Mouse (Mus musculus): ENCODE results near the gene Spindoc. TPM values are rescaled to one million over a fixed set of nuclear protein-coding genes. Genes with fewer than 3 reads are reported as not detected.
"Not testable (repeated sequence)": the region's sequence is repeated elsewhere in the genome, so short reads cannot be mapped to it uniquely, and the experiment has no call there.

The Spindoc gene
- polyA plus RNA-seq, 1 experiment from 2014 or later: 22.6 TPM

DNA sequence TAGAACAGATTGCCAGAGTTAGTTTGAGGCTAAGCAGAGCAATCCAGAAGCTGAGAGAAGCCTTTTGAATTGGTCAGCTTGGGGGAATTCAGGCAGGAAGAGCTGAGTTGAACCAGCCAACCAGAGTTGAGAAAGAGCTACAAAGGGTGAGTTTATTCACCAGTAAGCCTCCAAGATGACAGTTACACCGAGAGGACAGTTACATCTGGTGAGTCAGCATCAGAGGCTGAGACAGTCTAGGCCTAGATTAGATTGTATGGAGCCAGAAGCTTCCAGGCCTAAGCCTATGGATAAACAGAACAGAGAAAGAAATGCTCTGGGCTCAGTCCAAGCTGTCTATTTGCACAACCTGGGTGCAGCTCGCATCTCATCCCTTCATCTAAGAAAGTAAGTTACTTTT is 5.2 kb downstream of the Spindoc start:
- Histone ChIP-seq H3K4me1 (ENCODE audit: control insufficient read depth, insufficient read depth, low read length) (peaks cover 13% of the 10 kb centered on the region), H3K36me3 (ENCODE audit: control insufficient read depth, insufficient read depth, low read length) (peaks cover 24% of the 10 kb centered on the region), H3K27me3 (ENCODE audit: control insufficient read depth, insufficient read depth, low read length) (no peaks in the 10 kb centered on the region), H3K9ac (replicated peaks; ENCODE audit: low read depth, low read length) (no peak overlapping the region), H3K4me3 (ENCODE audit: low read depth, low read length) (no peak overlapping the region), H3K4me2 (ENCODE audit: low read depth, low read length) (no peak overlapping the region), H3K9me3 (ENCODE audit: control insufficient read depth, low read length) (no peaks in the 10 kb centered on the region), H3K27ac (ENCODE audit: low read depth, low read length) (no peak overlapping the region)
- ATAC-seq (ENCODE audit: low read depth): no peak
- 80% methylated on average over 2 of the region's 2 CpGs for WGBS

DNA sequence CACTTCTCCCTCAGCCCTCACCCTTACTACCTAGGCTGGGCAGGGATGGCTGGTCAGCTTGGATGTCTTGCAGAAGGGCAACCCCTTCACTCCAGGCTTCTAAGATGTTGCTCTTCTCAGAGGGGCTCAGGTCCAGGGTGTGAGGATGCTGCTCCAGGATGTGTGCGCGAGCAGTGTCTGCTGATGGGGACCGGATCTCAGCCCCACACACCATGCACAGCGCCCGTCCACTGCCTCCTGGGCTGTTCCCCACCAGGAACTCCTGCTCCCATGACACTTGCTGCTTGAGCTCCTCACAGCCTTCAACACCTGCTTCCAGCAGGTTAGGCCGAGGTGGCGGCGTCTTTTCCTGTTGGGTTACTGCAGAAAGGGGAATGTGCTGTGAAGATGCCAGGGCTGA is 8.3 kb downstream of the Spindoc start:
- Histone ChIP-seq H3K4me1 (ENCODE audit: control insufficient read depth, insufficient read depth, low read length) (no peaks in the 10 kb centered on the region), H3K9ac (replicated peaks; ENCODE audit: low read depth, low read length) (no peak overlapping the region), H3K9me3 (ENCODE audit: control insufficient read depth, low read length) (no peaks in the 10 kb centered on the region), H3K4me3 (ENCODE audit: low read depth, low read length) (no peak overlapping the region), H3K36me3 (ENCODE audit: control insufficient read depth, insufficient read depth, low read length) (peaks cover 45% of the 10 kb centered on the region), H3K27me3 (ENCODE audit: control insufficient read depth, insufficient read depth, low read length) (no peaks in the 10 kb centered on the region), H3K4me2 (ENCODE audit: low read depth, low read length) (no peak overlapping the region), H3K27ac (ENCODE audit: low read depth, low read length) (no peak overlapping the region)
- WGBS: 97% methylated on average over 8 of the region's 8 CpGs
- no peak for ATAC-seq (ENCODE audit: low read depth)

DNA sequence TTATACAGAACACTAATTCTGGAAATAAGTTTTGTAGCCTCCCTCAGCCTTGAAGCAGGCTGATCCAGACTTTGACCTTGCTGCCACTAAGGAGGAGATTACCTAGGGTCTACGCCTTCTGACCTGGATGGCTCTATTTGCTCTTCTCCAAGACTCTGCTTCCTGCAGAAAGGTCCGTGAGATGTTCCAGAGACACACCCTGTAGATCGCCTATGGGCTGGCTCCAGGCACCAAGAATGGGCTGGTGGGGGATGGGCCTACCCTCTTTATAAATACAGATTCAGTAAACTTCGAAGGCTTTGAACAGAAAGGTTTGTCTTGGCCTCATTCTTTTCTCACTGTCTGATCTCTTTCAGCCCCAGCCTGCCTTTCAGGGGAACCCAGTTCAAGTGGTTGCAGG is 13.3 kb downstream of the Spindoc start:
- not testable (repeated sequence) for H3K4me2 ChIP-seq (ENCODE audit: low read depth, low read length); H3K4me1 ChIP-seq (ENCODE audit: control insufficient read depth, insufficient read depth, low read length); H3K4me3 ChIP-seq (ENCODE audit: low read depth, low read length); H3K9ac ChIP-seq (replicated peaks; ENCODE audit: low read depth, low read length); ATAC-seq (ENCODE audit: low read depth); H3K27ac ChIP-seq (ENCODE audit: low read depth, low read length); H3K27me3 ChIP-seq (ENCODE audit: control insufficient read depth, insufficient read depth, low read length); H3K9me3 ChIP-seq (ENCODE audit: control insufficient read depth, low read length)
- WGBS: 89% methylated on average over 4 of the region's 4 CpGs
- H3K36me3 ChIP-seq (ENCODE audit: control insufficient read depth, insufficient read depth, low read length): peaks cover 48% of the 10 kb centered on the region

- Histone ChIP-seq H3K9me3 (ENCODE audit: control insufficient read depth, low read length) (no peaks in the 10 kb centered on the region), H3K4me3 (ENCODE audit: low read depth, low read length) (no peak overlapping the region), H3K36me3 (ENCODE audit: control insufficient read depth, insufficient read depth, low read length) (peaks cover 18% of the 10 kb centered on the region), H3K4me2 (ENCODE audit: low read depth, low read length) (no peak overlapping the region), H3K27ac (ENCODE audit: low read depth, low read length) (no peak overlapping the region), H3K9ac (replicated peaks; ENCODE audit: low read depth, low read length) (no peak overlapping the region), H3K4me1 (ENCODE audit: control insufficient read depth, insufficient read depth, low read length) (no peaks in the 10 kb centered on the region), H3K27me3 (ENCODE audit: control insufficient read depth, insufficient read depth, low read length) (no peaks in the 10 kb centered on the region)
- no peak for ATAC-seq (ENCODE audit: low read depth)
- 48% methylated on average over 6 of the region's 6 CpGs for WGBS
These were observed 29.2 kb downstream of the Spindoc start for GRCm38 (mm10) chr19:7353636-7354035.

- no peaks in the 10 kb centered on the region for H3K27me3 ChIP-seq (ENCODE audit: control insufficient read depth, insufficient read depth, low read length)
- H3K4me1 ChIP-seq (ENCODE audit: control insufficient read depth, insufficient read depth, low read length): no peaks in the 10 kb centered on the region
- no peak for ATAC-seq (ENCODE audit: low read depth)
- H3K4me3 ChIP-seq (ENCODE audit: low read depth, low read length): no peak overlapping the region
- H3K27ac ChIP-seq (ENCODE audit: low read depth, low read length): no peak overlapping the region
- no peak overlapping the region for H3K9ac ChIP-seq (replicated peaks; ENCODE audit: low read depth, low read length)
- H3K4me2 ChIP-seq (ENCODE audit: low read depth, low read length): no peak overlapping the region
- peaks cover 11% of the 10 kb centered on the region for H3K36me3 ChIP-seq (ENCODE audit: control insufficient read depth, insufficient read depth, low read length)
- no peaks in the 10 kb centered on the region for H3K9me3 ChIP-seq (ENCODE audit: control insufficient read depth, low read length)
- WGBS: 71% methylated on average over 11 of the region's 11 CpGs
These were observed 29.8 kb downstream of the Spindoc start for GRCm38 (mm10) chr19:7352809-7353495.

- Histone ChIP-seq H3K4me3 (ENCODE audit: low read depth, low read length) (no peak overlapping the region), H3K4me1 (ENCODE audit: control insufficient read depth, insufficient read depth, low read length) (no peaks in the 10 kb centered on the region), H3K4me2 (ENCODE audit: low read depth, low read length) (no peak overlapping the region), H3K27me3 (ENCODE audit: control insufficient read depth, insufficient read depth, low read length) (no peaks in the 10 kb centered on the region), H3K27ac (ENCODE audit: low read depth, low read length) (no peak overlapping the region), H3K36me3 (ENCODE audit: control insufficient read depth, insufficient read depth, low read length) (no peaks in the 10 kb centered on the region), H3K9me3 (ENCODE audit: control insufficient read depth, low read length) (no peaks in the 10 kb centered on the region), H3K9ac (replicated peaks; ENCODE audit: low read depth, low read length) (no peak overlapping the region)
- WGBS: 56% methylated on average over 1 of the region's 1 CpGs
- ATAC-seq (ENCODE audit: low read depth): no peak
These were observed 32.8 kb downstream of the Spindoc start for GRCm38 (mm10) chr19:7349993-7350392.

GRCm38 (mm10) chr19:7345235-7345755 is 37.5 kb downstream of the Spindoc start:
- H3K4me2 ChIP-seq (ENCODE audit: low read depth, low read length): no peak overlapping the region
- H3K4me3 ChIP-seq (ENCODE audit: low read depth, low read length): no peak overlapping the region
- no peaks in the 10 kb centered on the region for H3K27me3 ChIP-seq (ENCODE audit: control insufficient read depth, insufficient read depth, low read length)
- H3K9ac ChIP-seq (replicated peaks; ENCODE audit: low read depth, low read length): no peak overlapping the region
- H3K36me3 ChIP-seq (ENCODE audit: control insufficient read depth, insufficient read depth, low read length): no peaks in the 10 kb centered on the region
- WGBS: 19% methylated on average over 4 of the region's 4 CpGs
- H3K4me1 ChIP-seq (ENCODE audit: control insufficient read depth, insufficient read depth, low read length): peaks cover 2% of the 10 kb centered on the region
- no peak overlapping the region for H3K27ac ChIP-seq (ENCODE audit: low read depth, low read length)
- no peaks in the 10 kb centered on the region for H3K9me3 ChIP-seq (ENCODE audit: control insufficient read depth, low read length)
- no peak for ATAC-seq (ENCODE audit: low read depth)

- Histone ChIP-seq H3K4me3 (ENCODE audit: low read depth, low read length) (no peak overlapping the region), H3K4me2 (ENCODE audit: low read depth, low read length) (no peak overlapping the region), H3K27me3 (ENCODE audit: control insufficient read depth, insufficient read depth, low read length) (no peaks in the 10 kb centered on the region), H3K36me3 (ENCODE audit: control insufficient read depth, insufficient read depth, low read length) (no peaks in the 10 kb centered on the region), H3K4me1 (ENCODE audit: control insufficient read depth, insufficient read depth, low read length) (peaks cover 24% of the 10 kb centered on the region), H3K9ac (replicated peaks; ENCODE audit: low read depth, low read length) (0 out of 2 replicates have a peak overlapping the region, but pooled peaks have one; percentile 28), H3K27ac (ENCODE audit: low read depth, low read length) (no peak overlapping the region), H3K9me3 (ENCODE audit: control insufficient read depth, low read length) (no peaks in the 10 kb centered on the region)
- ATAC-seq (ENCODE audit: low read depth): no peak
- 78% methylated on average over 2 of the region's 2 CpGs for WGBS
These were observed 40.1 kb downstream of the Spindoc start for GRCm38 (mm10) chr19:7342646-7343045.

DNA sequence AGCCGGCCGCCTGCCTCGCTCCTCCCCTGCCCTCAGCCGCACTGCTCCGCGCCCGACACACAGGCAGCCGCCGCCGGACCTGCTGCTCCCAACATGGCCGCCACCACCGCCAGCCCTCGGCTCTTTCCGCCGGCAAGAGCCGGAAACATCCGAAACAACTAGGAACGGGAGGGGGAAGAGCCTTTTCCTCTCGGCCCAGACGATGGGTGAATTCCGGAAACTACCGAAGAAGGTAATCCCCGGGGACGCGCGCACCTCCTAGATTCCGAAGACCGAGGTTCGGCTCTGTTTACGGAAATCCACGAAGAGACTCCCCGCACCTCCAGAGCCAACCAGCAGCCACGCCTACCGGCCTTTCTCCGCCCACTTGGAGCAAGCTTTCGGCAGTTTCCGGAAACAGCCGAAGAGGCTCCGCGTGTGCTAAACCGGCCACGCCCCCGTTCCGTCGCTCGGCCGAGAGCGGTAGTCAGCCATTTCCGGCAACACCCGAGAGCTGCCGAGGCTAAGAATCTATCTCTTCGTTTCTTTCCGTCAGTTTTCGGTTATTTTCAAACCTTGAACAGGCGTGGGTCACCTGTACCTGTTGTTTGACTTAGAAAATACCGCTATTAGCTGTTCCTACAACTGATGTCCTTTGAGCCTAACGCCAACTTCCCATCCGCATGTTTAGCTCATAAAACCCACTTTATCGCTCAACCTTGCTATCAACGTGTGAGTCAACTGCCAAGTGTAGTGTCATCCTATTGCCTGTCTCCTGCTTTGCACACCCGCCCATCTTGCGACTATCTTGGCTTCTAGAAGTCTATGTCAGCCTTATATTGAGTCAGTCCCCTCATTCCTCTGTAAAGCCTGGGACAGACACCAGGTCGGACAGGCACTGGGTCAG is 41.0 kb downstream of the Spindoc start, which contains the start of gene Mark2:
Gene Mark2 (minus strand): TSS at position 349 of the 886 bp plus-strand sequence.
- Histone ChIP-seq H3K27ac (ENCODE audit: low read depth, low read length) (peak within 1 kb of the TSS; percentile 73), H3K36me3 (ENCODE audit: control insufficient read depth, insufficient read depth, low read length) (no peaks in the 10 kb centered on the region), H3K9me3 (ENCODE audit: control insufficient read depth, low read length) (no peaks in the 10 kb centered on the region), H3K27me3 (ENCODE audit: control insufficient read depth, insufficient read depth, low read length) (no peaks in the 10 kb centered on the region), H3K4me3 (ENCODE audit: low read depth, low read length) (peak within 1 kb of the TSS; percentile 65), H3K9ac (replicated peaks; ENCODE audit: low read depth, low read length) (peak within 1 kb of the TSS; percentile 66), H3K4me2 (ENCODE audit: low read depth, low read length) (peak within 1 kb of the TSS; percentile 92), H3K4me1 (ENCODE audit: control insufficient read depth, insufficient read depth, low read length) (peaks cover 24% of the 10 kb centered on the region)
- WGBS: 2% methylated on average over 60 of the region's 63 CpGs
- ATAC-seq (ENCODE audit: low read depth): peak; percentile 96
